Mouse (Mus musculus): ENCODE results near the gene Ryr2.

GRCm38 (mm10) chr13:11999851-12000250, 106.9 kb downstream of the Ryr2 start:
- TF ChIP-seq FLI1 (IDR thresholded peaks at IDR 0.05; ENCODE audit: low read length) = no peak
- TF ChIP-seq GATA1 (IDR thresholded peaks at IDR 0.05; ENCODE audit: borderline replicate concordance, low read length) = no peak

All from megakaryocyte, embryonic 14.5 days (primary cell).